Mouse (Mus musculus) ES-Bruce4 (cell line): ENCODE measurements around the gene Pex3. TPM values are rescaled to one million over a fixed set of nuclear protein-coding genes. Genes with fewer than 3 reads are reported as not detected.
A peak's percentile ranks its signal among the peaks of the same experiment; 100 is the strongest.

Experiments
- H3K27ac ChIP-seq: 2 replicates; pipeline ENCODE4 v1.5.1; 2012; ENCODE audit warnings: low read length, inconsistent platforms; ENCODE audit not compliant: insufficient read depth
- H3K27me3 ChIP-seq: 2 replicates; pipeline ENCODE4 v1.6.1; 2012; ENCODE audit warnings: mild to moderate bottlenecking, low read length, inconsistent platforms; ENCODE audit not compliant: control insufficient read depth, poor library complexity, insufficient read depth, severe bottlenecking
- H3K36me3 ChIP-seq: 2 replicates; pipeline ENCODE4 v1.6.1; 2012; ENCODE audit warnings: inconsistent platforms, mild to moderate bottlenecking, low read length, moderate library complexity; ENCODE audit not compliant: control insufficient read depth, poor library complexity, insufficient read depth, severe bottlenecking
- H3K4me1 ChIP-seq: one replicate; pipeline ENCODE4 v1.8.1; 2011; ENCODE audit warnings: low read length; ENCODE audit not compliant: control insufficient read depth, insufficient read depth
- H3K4me3 ChIP-seq: 2 replicates; pipeline ENCODE4 v1.5.1; 2011; ENCODE audit warnings: low read depth, mild to moderate bottlenecking, low read length
- H3K9ac ChIP-seq: 2 replicates; pipeline ENCODE4 v1.6.1; 2012; ENCODE audit warnings: low read depth, mild to moderate bottlenecking, inconsistent platforms; ENCODE audit not compliant: poor library complexity, severe bottlenecking
- H3K9me3 ChIP-seq: replicated peaks from 2 replicates; pipeline ENCODE4 v1.6.1; 2012; ENCODE audit warnings: mild to moderate bottlenecking, low read length, inconsistent platforms; ENCODE audit not compliant: control insufficient read depth, poor library complexity, insufficient read depth, severe bottlenecking
- CTCF ChIP-seq: IDR thresholded peaks from one replicate; pipeline ENCODE4 v1.8.1; 2011; ENCODE audit warnings: low read depth, low read length
- EP300 ChIP-seq: IDR thresholded peaks from 2 replicates; pipeline ENCODE4 v1.6.1; 2011; ENCODE audit warnings: low read depth, low read length; ENCODE audit not compliant: insufficient read depth
- POLR2A ChIP-seq: IDR thresholded peaks from one replicate; pipeline ENCODE4 v1.8.1; 2011; ENCODE audit warnings: low read length; ENCODE audit not compliant: insufficient read depth
- polyA plus RNA-seq: library from polyadenylated mRNA; stranded (reverse); fragments of >200 nt; gene quantifications from 2 replicates; pipeline ENCODE4 v1.2.4, GENCODE M21; 2011; ENCODE audit warnings: low read depth; ENCODE audit not compliant: missing spikeins, insufficient read depth, insufficient read length

The Pex3 gene
- polyA plus RNA-seq, 1 experiment: 19.0 TPM

- H3K4me1 ChIP-seq: peaks cover 3% of the 10 kb centered on the region
- TF ChIP-seq EP300: no peak
- TF ChIP-seq CTCF: no peak
- TF ChIP-seq POLR2A: no peak
- H3K4me3 ChIP-seq: peak overlapping the region; percentile 85
- no peaks in the 10 kb centered on the region for H3K27me3 ChIP-seq
- no peaks in the 10 kb centered on the region for H3K9me3 ChIP-seq
- peak overlapping the region; percentile 49 for H3K9ac ChIP-seq
- H3K36me3 ChIP-seq: peaks cover 5% of the 10 kb centered on the region
- no peak overlapping the region for H3K27ac ChIP-seq
These were observed 600 bp upstream of the Pex3 start for GRCm38 (mm10) chr10:13553498-13553985.

- H3K36me3 ChIP-seq: no peaks in the 10 kb centered on the region; the same call in 1 of the 2 replicates
- no peaks in the 10 kb centered on the region for H3K4me1 ChIP-seq
- H3K4me3 ChIP-seq: no peak overlapping the region
- no peak for TF ChIP-seq POLR2A
- no peak overlapping the region for H3K9ac ChIP-seq
- no peak overlapping the region for H3K27ac ChIP-seq
- no peaks in the 10 kb centered on the region for H3K27me3 ChIP-seq
- no peaks in the 10 kb centered on the region for H3K9me3 ChIP-seq
These were observed 11.2 kb downstream of the Pex3 start for GRCm38 (mm10) chr10:13541721-13542120.

- no peak overlapping the region for H3K9ac ChIP-seq
- H3K9me3 ChIP-seq: no peaks in the 10 kb centered on the region
- no peaks in the 10 kb centered on the region; the same call in 1 of the 2 replicates for H3K36me3 ChIP-seq
- H3K4me1 ChIP-seq: no peaks in the 10 kb centered on the region
- no peak overlapping the region for H3K27ac ChIP-seq
- no peak overlapping the region for H3K4me3 ChIP-seq
- TF ChIP-seq CTCF (no peak), POLR2A (no peak), EP300 (no peak)
- no peaks in the 10 kb centered on the region for H3K27me3 ChIP-seq
These were observed 13.1 kb downstream of the Pex3 start for GRCm38 (mm10) chr10:13539769-13540333.

GRCm38 (mm10) chr10:13536706-13537105 lies 16.2 kb downstream of the Pex3 start:
- no peak for TF ChIP-seq CTCF
- TF ChIP-seq POLR2A: no peak
- no peak for TF ChIP-seq EP300
- Histone ChIP-seq H3K36me3 (no peaks in the 10 kb centered on the region; the same call in 1 of the 2 replicates), H3K27me3 (no peaks in the 10 kb centered on the region), H3K9ac (no peak overlapping the region), H3K4me1 (no peaks in the 10 kb centered on the region), H3K9me3 (no peaks in the 10 kb centered on the region), H3K27ac (no peak overlapping the region), H3K4me3 (no peak overlapping the region)

- TF ChIP-seq POLR2A (no peak), CTCF (no peak), EP300 (no peak)
- no peaks in the 10 kb centered on the region for H3K4me1 ChIP-seq
- no peaks in the 10 kb centered on the region for H3K9me3 ChIP-seq
- H3K27me3 ChIP-seq: no peaks in the 10 kb centered on the region
- H3K9ac ChIP-seq: no peak overlapping the region
- no peaks in the 10 kb centered on the region; the same call in 1 of the 2 replicates for H3K36me3 ChIP-seq
- no peak overlapping the region for H3K4me3 ChIP-seq
- no peak overlapping the region for H3K27ac ChIP-seq
These were observed 18.2 kb downstream of the Pex3 start for GRCm38 (mm10) chr10:13534751-13535150.

- no peaks in the 10 kb centered on the region for H3K9me3 ChIP-seq
- no peaks in the 10 kb centered on the region for H3K27me3 ChIP-seq
- TF ChIP-seq EP300 (no peak), CTCF (no peak), POLR2A (no peak)
- H3K36me3 ChIP-seq: peaks cover 2% of the 10 kb centered on the region
- peaks cover 2% of the 10 kb centered on the region for H3K4me1 ChIP-seq
- H3K9ac ChIP-seq: no peak overlapping the region
- no peak overlapping the region for H3K4me3 ChIP-seq
- H3K27ac ChIP-seq: no peak overlapping the region
These were observed 24.8 kb downstream of the Pex3 start for GRCm38 (mm10) chr10:13528155-13528554.
